Mouse (Mus musculus) erythroblast, embryonic 14.5 days (primary cell): ENCODE measurements around the gene Zdhhc3.

Experiments used
- GATA1 ChIP-seq: IDR thresholded peaks from 2 replicates; pipeline ENCODE4 v1.6.1; 2012; ENCODE audit warnings: low read length, inconsistent platforms, mixed read lengths
- TAL1 ChIP-seq: IDR thresholded peaks from 3 replicates; pipeline ENCODE4 v1.6.1; 2012; ENCODE audit warnings: low read length, inconsistent platforms, mixed read lengths

DNA sequence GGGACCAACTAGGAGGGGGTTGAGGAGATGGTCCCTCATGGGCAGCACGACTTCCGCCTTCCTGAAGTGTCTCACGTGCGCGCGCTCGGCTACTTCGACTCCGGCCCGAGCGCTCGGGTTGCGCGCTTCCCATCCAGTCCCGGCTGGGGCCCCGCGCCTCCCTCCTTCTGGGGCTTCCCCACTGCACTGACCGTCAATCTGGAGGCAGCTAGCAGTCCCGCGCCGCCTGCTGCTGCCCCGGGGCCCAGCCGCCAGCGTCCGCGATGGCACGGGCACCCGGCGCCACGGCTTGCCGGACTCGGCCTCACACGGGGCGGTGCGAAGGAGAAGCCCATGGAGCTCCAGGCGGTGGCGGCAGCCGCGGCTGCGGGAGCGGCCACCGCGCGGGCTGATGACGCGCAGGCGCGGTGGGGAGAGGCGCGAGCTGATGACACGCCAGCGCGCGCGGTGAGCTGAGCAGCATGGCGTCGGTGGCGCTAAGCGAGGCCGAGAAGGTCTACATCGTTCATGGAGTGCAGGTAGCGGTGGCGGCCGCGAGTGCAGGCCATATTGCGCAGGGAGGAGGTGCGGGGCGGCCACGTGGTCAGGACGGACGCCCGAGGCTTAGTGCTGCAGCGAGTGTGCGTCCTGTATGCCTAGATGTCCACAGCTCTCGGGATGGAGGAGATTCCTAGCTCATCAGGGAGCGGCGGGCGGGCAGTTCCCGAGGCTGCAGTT is at the start of gene Zdhhc3, which contains the start of gene Exosc7:
- TF ChIP-seq TAL1 (no peak), GATA1 (no peak)
